Mouse (Mus musculus) limb, embryonic 14.5 days (tissue): ENCODE results near the gene Ptbp3. TPM values are rescaled to one million over a fixed set of nuclear protein-coding genes. Genes with fewer than 3 reads are reported as not detected.

Experiments used
- ATAC-seq: fragments of 200-750 bp; cut with Nextera tagmentation; 2 replicates; pipeline ENCODE4 v1.8.0; 2017; ENCODE audit warnings: low read depth, moderate number of reproducible peaks, moderate TSS enrichment; ENCODE audit not compliant: low FRiP score
- DNase-seq: peaks from one replicate; pipeline ENCODE4 v3.0.0-alpha.2; 2015; ENCODE audit warnings: low spot score
- H3K27ac ChIP-seq: fragments of 300-500 bp; sonication (generic); replicated peaks from 2 replicates; pipeline ENCODE4 v1.5.1; 2014; ENCODE audit warnings: low read depth, mild to moderate bottlenecking, low read length, moderate library complexity, mixed read lengths
- H3K27me3 ChIP-seq: fragments of 300-500 bp; sonication (generic); 2 replicates; pipeline ENCODE4 v1.6.1; 2014; ENCODE audit warnings: low read length, mixed read lengths; ENCODE audit not compliant: control insufficient read depth, insufficient read depth
- H3K36me3 ChIP-seq: fragments of 300-500 bp; sonication (generic); 2 replicates; pipeline ENCODE4 v1.6.1; 2014; ENCODE audit warnings: mild to moderate bottlenecking, low read length, moderate library complexity, mixed read lengths; ENCODE audit not compliant: control insufficient read depth, insufficient read depth
- H3K4me1 ChIP-seq: fragments of 300-500 bp; sonication (generic); 2 replicates; pipeline ENCODE4 v1.6.1; 2014; ENCODE audit warnings: antibody characterized with exemption, low read length, mixed read lengths; ENCODE audit not compliant: control insufficient read depth, insufficient read depth
- H3K4me2 ChIP-seq: fragments of 300-500 bp; sonication (generic); replicated peaks from 2 replicates; pipeline ENCODE4 v1.6.1; 2014; ENCODE audit warnings: low read depth, mild to moderate bottlenecking, low read length, moderate library complexity; ENCODE audit not compliant: severe bottlenecking
- H3K4me3 ChIP-seq: fragments of 300-500 bp; sonication (generic); replicated peaks from 2 replicates; pipeline ENCODE4 v1.5.1; 2014; ENCODE audit warnings: low read length
- H3K9ac ChIP-seq: fragments of 300-500 bp; sonication (generic); 2 replicates; pipeline ENCODE4 v1.6.1; 2014; ENCODE audit warnings: mild to moderate bottlenecking, low read depth, low read length, moderate library complexity; ENCODE audit not compliant: severe bottlenecking
- H3K9me3 ChIP-seq: fragments of 300-500 bp; sonication (generic); 2 replicates; pipeline ENCODE4 v1.6.1; 2016; ENCODE audit warnings: low read length; ENCODE audit not compliant: control insufficient read depth
- POLR2A ChIP-seq: fragments of 200-500 bp; IDR thresholded peaks from 2 replicates; pipeline ENCODE4 v1.8.0; 2012; ENCODE audit warnings: inconsistent platforms, mild to moderate bottlenecking, moderate library complexity, borderline replicate concordance; ENCODE audit not compliant: insufficient read depth, insufficient read length; ENCODE audit errors: extremely low read depth
- WGBS: fragments of 180-500 bp; shearing (Covaris S2); extraction: QIAGEN DNeasy Blood & Tissue Kit; methylation state at CpG from one replicate; pipeline ENCODE4 v1.1.7; 2014; 5-methylcytosine and 5-hydroxymethylcytosine counted together
- polyA plus RNA-seq, 2 experiments: library from polyadenylated mRNA; depleted of rRNA in 1 of 2; stranded (reverse) in 1 of 2; unstranded in 1 of 2; fragments of >200 nt; fragmentation: Nextera tagmentation in 1 of 2; extraction: Ambion mirVana in 1 of 2; gene quantifications; 2 replicates each; pipeline versions ENCODE4 v1.2.1 to v1.2.3; 2012 to 2014

Gene Ptbp3
- polyA plus RNA-seq, 2 experiments = 27.1 to 53.1 TPM

DNA sequence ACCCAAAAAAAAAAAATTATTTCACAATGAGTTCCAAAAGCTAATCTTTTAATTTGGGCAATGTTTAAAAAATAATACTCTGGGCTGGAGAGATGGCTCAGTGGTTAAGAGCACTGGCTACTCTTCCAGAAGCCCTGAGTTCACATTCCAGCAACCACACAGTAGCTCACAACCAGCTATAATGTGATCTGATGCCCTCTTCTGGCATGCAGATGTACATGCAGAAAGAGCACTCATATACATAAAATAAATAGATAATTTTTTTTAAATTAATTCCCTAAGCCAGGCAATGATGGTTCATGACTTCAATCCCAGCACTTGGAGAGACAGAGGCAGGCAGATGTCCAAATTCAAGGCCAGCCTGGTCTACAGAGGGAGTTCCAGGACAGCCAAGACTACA, 6.2 kb downstream of the Ptbp3 start:
- Histone ChIP-seq H3K9ac (no peak overlapping the region), H3K9me3 (no peaks in the 10 kb centered on the region), H3K4me3 (no peak overlapping the region), H3K27me3 (no peaks in the 10 kb centered on the region), H3K4me1 (peaks cover 13% of the 10 kb centered on the region), H3K36me3 (no peaks in the 10 kb centered on the region), H3K27ac (no peak overlapping the region), H3K4me2 (no peak overlapping the region)
- ATAC-seq (no peak), DNase-seq (no peak)
- no peak for TF ChIP-seq POLR2A

DNA sequence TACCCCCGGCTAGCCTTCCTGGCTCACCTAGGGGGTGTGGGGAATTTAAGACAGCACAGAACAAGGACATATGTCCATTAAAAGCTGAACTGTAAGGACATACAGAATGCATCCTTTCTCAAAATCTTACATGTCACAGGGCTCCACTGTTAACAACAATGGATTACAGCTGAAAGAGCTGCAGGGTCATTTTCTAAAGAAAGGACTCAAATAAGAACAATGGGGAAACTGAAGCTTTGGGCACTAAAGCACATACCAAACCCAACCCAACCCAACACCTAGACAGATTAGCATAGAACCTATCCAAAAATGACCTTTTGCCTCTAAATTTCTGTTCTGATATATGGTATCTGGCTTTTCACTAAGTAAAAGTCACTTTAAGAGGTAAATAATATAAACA, 12.9 kb downstream of the Ptbp3 start:
- Histone ChIP-seq H3K9ac (no peak overlapping the region), H3K27me3 (no peaks in the 10 kb centered on the region), H3K27ac (no peak overlapping the region), H3K36me3 (no peaks in the 10 kb centered on the region), H3K4me1 (no peaks in the 10 kb centered on the region), H3K4me3 (no peak overlapping the region), H3K4me2 (no peak overlapping the region), H3K9me3 (no peaks in the 10 kb centered on the region)
- ATAC-seq = no peak
- WGBS = 88% methylated on average over 1 of the region's 1 CpGs
- no peak for DNase-seq
- TF ChIP-seq POLR2A = no peak

DNA sequence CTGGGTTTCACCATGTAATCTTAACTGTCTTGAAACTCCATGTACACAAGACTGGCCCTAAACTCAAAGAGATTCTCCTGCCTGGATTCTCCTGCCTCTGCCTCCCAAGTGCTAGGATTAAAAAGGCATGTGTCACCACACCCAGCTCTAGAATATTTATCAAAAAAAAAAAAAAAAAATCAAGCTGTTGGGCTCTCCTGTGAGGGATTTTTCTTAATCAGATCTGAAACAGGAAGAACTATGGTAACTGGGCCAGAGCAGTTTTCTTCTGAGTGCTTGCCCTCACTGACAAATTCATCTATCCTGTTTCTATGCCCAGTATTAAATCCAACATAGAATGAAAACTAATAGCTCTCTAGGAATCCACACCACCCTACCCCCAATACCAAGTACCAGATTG, 13.5 kb downstream of the Ptbp3 start:
- DNase-seq = no peak
- H3K36me3 ChIP-seq = no peaks in the 10 kb centered on the region
- H3K4me1 ChIP-seq = no peaks in the 10 kb centered on the region
- no peaks in the 10 kb centered on the region for H3K9me3 ChIP-seq
- H3K9ac ChIP-seq = no peak overlapping the region
- TF ChIP-seq POLR2A = no peak
- no peak overlapping the region for H3K4me2 ChIP-seq
- ATAC-seq = no peak
- H3K27me3 ChIP-seq = no peaks in the 10 kb centered on the region
- H3K27ac ChIP-seq = no peak overlapping the region
- no peak overlapping the region for H3K4me3 ChIP-seq

DNA sequence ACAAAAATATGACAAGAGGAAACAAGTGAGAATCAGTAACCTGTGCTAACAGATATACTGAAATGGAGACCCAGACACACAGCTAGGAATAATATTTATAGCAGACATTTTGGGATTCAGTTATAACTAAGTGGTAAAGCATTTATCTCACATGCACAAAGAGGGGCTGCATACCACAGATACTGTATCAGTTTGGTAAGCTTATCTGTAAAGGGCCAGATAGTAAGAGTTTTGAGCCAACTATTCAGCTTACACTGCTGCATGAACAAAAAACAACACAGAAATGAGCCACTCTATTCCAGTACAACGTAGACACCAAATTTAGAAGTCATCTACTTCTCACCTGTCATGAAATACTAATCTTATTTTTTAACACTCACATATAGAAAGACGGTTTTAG, 15.9 kb downstream of the Ptbp3 start:
- Histone ChIP-seq H3K27ac (no peak overlapping the region), H3K9ac (no peak overlapping the region), H3K36me3 (no peaks in the 10 kb centered on the region), H3K4me2 (no peak overlapping the region), H3K9me3 (no peaks in the 10 kb centered on the region), H3K4me1 (no peaks in the 10 kb centered on the region), H3K27me3 (no peaks in the 10 kb centered on the region), H3K4me3 (no peak overlapping the region)
- WGBS = 84% methylated on average over 2 of the region's 2 CpGs
- TF ChIP-seq POLR2A = no peak
- no peak for ATAC-seq
- DNase-seq = no peak

DNA sequence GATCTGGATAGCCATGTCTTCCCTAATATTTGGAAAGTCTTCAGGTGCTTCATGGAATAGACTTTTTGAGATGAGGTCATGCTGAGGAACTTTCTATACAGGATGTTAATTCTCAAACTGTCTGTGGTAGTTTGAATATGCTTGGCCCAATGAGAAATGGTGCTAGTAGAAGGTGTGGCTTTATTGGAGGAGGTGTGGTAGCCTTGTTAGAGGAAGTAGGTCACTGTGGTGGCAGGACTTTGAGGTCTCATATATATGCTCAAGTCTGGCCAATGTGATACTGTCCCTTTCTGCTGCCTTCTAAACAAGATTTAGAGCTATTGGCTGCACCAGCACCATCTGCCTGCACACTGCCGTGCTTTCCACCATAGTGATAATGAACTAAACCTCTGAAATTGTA, 18.0 kb downstream of the Ptbp3 start:
- H3K4me3 ChIP-seq = no peak overlapping the region
- WGBS = 55% methylated on average over 1 of the region's 1 CpGs
- H3K9ac ChIP-seq = no peak overlapping the region
- no peak for DNase-seq
- H3K27ac ChIP-seq = no peak overlapping the region
- no peak for TF ChIP-seq POLR2A
- no peak for ATAC-seq
- H3K9me3 ChIP-seq = no peaks in the 10 kb centered on the region
- no peaks in the 10 kb centered on the region for H3K27me3 ChIP-seq
- no peaks in the 10 kb centered on the region for H3K36me3 ChIP-seq
- H3K4me1 ChIP-seq = no peaks in the 10 kb centered on the region
- no peak overlapping the region for H3K4me2 ChIP-seq

DNA sequence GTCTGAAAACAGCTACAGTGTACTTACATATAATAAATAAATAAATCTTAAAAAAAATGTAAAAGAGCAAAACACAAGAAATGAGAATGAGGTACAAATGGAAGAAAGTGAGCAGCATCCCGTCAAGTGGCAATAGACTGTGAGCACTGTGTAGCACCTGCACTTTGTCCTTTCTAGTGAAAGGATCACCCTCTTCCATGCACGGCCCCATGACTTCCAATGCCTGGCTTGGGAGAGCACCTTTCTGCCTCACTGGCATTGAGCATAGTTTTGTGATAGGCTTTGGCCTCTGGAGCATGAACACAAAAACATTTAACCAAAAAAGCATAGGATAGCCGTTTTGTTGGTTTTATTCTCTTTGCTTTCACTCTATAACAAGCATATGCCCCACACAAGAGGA, 21.7 kb downstream of the Ptbp3 start:
- Histone ChIP-seq H3K36me3 (peaks cover 5% of the 10 kb centered on the region; the same call in 1 of the 2 replicates), H3K9ac (no peak overlapping the region), H3K27ac (no peak overlapping the region), H3K9me3 (no peaks in the 10 kb centered on the region), H3K4me1 (0 out of 2 replicates have a peak, but pooled peaks cover 5% of the 10 kb centered on the region), H3K4me2 (no peak overlapping the region), H3K27me3 (no peaks in the 10 kb centered on the region), H3K4me3 (no peak overlapping the region)
- TF ChIP-seq POLR2A = no peak
- WGBS = 88% methylated on average over 3 of the region's 3 CpGs
- DNase-seq (no peak), ATAC-seq (no peak)
